Mouse (Mus musculus) left cerebral cortex, postnatal 25 days (tissue): ENCODE data around the gene Adamtsl2. TPM values are rescaled to one million over a fixed set of nuclear protein-coding genes. Genes with fewer than 3 reads are reported as not detected.

ENCODE experiments used
- DNase-seq, 2 experiments: peaks; one replicate each; pipeline ENCODE4 v3.0.0; 2022; ENCODE audit warnings: low spot score in 2 of 2, mixed read lengths in 1 of 2
- intact Hi-C: fragments of 180-260 bp; cut with DNase I; formaldehyde crosslinking; loops from one replicate; pipeline ENCODE4 v1.15.1; 2025
- total RNA-seq, 2 experiments: library from RNA; stranded (reverse); gene quantifications; 2 replicates each; pipeline ENCODE4 v1.2.3; 2021

Adamtsl2 gene
- total RNA-seq, 2 experiments from 2014 or later: 19.5 to 24.7 TPM

DNA sequence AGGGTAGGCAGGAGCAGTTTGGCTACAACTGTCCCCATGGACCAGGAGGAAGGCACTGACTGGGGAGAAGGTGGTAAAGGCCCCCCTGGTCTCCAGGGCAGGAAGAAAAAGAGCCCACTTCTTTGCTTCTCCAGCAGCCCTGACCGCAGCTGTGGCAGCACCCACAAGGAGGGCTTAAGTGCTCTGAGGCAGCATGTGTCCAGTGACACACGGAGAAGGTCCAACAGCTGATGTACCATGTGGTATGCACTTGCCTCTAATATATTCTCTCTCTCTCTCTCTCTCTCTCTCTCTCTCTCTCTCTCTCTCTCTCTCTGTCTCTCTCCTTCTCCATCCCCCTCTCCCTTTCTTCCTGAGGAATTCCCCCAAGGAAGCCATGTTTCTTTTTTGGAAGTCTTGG lies 7.2 kb upstream of the Adamtsl2 start, which contains the start of gene Mymk:
TSS of gene Mymk (minus strand) at position 202 of the 400 bp plus-strand sequence.
- intact Hi-C loops: loop anchor here (10.0 kb wide), 1 partner anchor 163 kb away; no protein-coding TSS in a partner anchor
- DNase-seq: no peak

GRCm38 (mm10) chr2:27073407-27073806 lies 5.8 kb upstream of the Adamtsl2 start:
- no peak for DNase-seq
- intact Hi-C loops: loop anchor here (10.0 kb wide), 1 partner anchor 161 kb away; no protein-coding TSS in a partner anchor

- DNase-seq: no peak
- intact Hi-C loops: loop anchor here (5.0 to 10.0 kb wide), 2 partner anchors 47 to 160 kb away; no protein-coding TSS in a partner anchor
Measured at GRCm38 (mm10) chr2:27074804-27075203, 4.4 kb upstream of the Adamtsl2 start.

DNA sequence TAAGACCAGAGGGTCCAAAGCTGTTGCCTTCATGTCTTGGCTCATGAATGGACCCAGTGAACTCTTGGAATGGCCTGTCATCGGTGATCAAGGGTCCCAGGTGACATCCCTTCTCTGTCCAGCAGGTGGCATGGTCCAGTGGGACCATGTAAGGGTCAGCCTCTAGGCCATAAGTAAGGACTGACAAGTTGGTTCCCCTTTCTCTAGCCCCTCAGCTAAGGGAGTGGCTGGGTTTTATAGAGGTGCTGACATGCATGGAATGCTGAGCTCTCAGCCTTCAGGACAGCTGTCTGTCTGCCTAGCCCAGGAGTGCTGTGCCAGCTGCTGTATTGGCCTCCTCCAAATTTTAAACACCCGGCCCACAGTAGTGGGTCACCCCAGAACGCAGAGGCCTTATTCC lies 3.7 kb upstream of the Adamtsl2 start:
- intact Hi-C loops: loop anchor here (5.0 to 10.0 kb wide), 2 partner anchors 47 to 159 kb away; no protein-coding TSS in a partner anchor
- peak in 1 of 2 experiments; percentile 29 for DNase-seq

DNA sequence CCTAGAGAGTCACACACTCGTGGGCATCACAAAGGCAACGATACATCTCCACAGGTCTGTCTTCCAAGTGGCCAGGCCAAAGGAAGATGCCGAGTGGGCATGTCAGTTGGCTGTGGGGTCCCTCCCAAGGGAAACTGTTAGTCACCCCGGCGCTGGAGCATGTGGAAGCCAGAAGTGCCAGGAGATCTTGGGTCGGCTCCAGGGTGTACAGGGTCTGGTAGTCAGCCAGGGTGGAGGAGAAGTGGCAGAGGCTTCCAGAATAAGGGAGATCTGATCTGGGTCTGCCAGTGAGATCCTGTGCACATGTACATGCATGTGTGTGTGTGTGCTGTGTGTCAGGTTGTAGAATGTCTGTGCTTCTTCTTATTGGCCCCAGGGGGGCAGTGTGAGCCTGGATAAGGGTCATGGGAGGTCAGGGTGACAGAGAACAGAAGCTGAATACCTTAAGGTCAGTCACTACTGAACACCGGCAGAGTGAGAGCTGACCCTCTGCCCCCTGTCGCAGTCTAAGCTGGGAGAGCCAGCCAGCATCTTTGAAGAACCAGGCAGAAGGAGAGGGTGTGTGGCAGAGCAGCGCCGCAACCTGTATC lies 1.4 kb upstream of the Adamtsl2 start:
- DNase-seq: no peak
- intact Hi-C loops: loop anchor here (5.0 to 10.0 kb wide), 2 partner anchors 45 to 157 kb away; no protein-coding TSS in a partner anchor

DNA sequence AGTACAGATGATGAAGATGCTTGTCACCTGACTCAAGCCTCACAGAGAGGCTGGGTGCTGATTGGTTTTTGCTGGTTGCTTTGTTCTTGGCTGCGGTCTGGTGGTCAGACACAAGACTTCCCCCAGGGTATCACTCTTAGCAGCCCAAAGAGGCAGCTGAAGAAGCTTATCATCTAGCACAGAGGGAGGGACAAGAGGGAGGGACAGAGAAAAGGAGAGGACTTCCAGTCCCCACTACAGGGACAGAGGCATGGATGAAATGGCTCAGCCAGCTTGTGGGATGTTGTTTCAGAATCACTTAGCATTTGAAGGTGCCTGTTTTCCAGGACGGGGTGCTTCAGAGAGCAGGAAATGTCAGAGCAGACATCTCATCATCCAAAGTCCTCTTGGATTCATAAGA lies 867 bp upstream of the Adamtsl2 start:
- intact Hi-C loops: loop anchor here (5.0 to 10.0 kb wide), 2 partner anchors 44 to 156 kb away; no protein-coding TSS in a partner anchor
- no peak for DNase-seq

DNA sequence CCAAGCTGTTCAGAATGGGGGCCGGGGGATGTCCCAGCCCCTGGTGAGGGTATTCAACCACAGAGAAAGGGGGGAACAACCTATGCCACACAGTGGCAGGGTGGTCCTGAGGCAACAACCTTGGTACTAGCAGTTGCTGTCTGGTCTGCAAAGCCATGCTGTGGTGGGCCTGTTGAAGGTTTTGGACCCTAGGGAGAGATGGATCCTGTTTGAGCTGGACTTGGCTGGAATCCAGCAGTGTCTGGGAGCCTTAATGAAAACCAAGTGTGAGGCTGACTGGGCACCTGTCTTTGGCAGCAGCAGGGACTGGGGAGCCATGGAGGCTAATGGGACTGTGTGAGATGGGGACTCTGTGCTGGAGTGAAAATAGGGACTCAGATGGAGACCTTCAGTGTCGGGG lies 470 bp downstream of the Adamtsl2 start:
- no peak for DNase-seq
- intact Hi-C loops: loop anchor here (5.0 to 10.0 kb wide), 2 partner anchors 43 to 155 kb away; no protein-coding TSS in a partner anchor

GRCm38 (mm10) chr2:27083761-27084475 lies 4.7 kb downstream of the Adamtsl2 start:
- no peak for DNase-seq
- intact Hi-C loops: no loop called here

- intact Hi-C loops: no loop called here
- peak in 1 of 2 experiments; percentile 18 for DNase-seq
Measured at GRCm38 (mm10) chr2:27084963-27085362, 5.8 kb downstream of the Adamtsl2 start.

DNA sequence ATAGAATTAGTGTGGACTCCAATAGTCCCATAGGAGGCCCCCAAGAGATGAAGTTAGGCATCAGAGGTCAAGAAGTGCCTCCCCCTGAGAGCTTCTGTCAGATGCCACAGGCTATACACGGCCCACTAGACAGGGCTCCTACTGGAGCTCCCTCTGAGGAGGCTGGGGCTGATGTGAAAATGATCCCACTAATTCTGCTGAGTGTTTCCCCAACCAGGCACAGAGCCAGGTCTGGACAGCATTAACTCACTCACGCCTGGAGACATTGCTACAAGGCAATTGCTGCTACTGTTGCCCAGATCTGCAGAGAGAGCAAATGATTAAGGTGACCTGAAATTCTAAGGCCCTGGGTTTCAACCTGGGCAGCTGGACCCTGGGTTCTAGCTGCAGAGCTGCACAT lies 6.6 kb downstream of the Adamtsl2 start:
- DNase-seq: no peak
- intact Hi-C loops: no loop called here

- intact Hi-C loops: no loop called here
- no peak for DNase-seq
Measured at GRCm38 (mm10) chr2:27086483-27087010, 7.4 kb downstream of the Adamtsl2 start.

- DNase-seq: no peak
- intact Hi-C loops: no loop called here
Measured at GRCm38 (mm10) chr2:27087581-27087980, 8.4 kb downstream of the Adamtsl2 start.

GRCm38 (mm10) chr2:27088071-27088644 lies 9.0 kb downstream of the Adamtsl2 start:
- intact Hi-C loops: no loop called here
- DNase-seq: no peak

GRCm38 (mm10) chr2:27088700-27089099 lies 9.5 kb downstream of the Adamtsl2 start:
- intact Hi-C loops: no loop called here
- DNase-seq: no peak

GRCm38 (mm10) chr2:27089238-27089637 lies 10.1 kb downstream of the Adamtsl2 start:
- no peak for DNase-seq
- intact Hi-C loops: no loop called here

DNA sequence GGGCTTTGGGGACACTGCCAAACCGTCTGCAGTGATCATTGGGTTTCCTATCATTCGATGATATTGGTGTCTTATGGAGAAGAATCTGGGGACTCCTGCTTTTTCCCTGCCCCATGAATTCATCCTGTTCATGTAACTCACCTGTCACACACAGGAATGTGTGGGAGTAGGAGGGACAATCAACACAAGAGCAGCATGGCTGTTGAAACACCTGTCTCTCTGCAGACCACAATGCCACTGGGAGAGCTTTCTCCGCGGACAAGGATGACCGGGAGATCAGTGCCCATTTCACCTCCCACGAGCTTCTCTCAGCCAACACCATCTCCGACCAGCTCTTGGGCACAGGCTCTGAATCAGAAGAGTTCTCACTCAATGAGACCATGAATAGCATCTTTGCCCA lies 16.0 kb downstream of the Adamtsl2 start:
- intact Hi-C loops: no loop called here
- no peak for DNase-seq

GRCm38 (mm10) chr2:27096341-27096981 lies 17.3 kb downstream of the Adamtsl2 start:
- intact Hi-C loops: loop anchor here (1.0 kb wide), 1 partner anchor 130 kb away; no protein-coding TSS in a partner anchor
- DNase-seq: peak; percentile 75 to 95

GRCm38 (mm10) chr2:27097241-27097656 lies 18.1 kb downstream of the Adamtsl2 start:
- peak in 1 of 2 experiments; percentile 66 for DNase-seq
- intact Hi-C loops: loop anchor here (1.0 kb wide), 1 partner anchor 68 kb away; the partner anchor contains the start of gene Dbh

- intact Hi-C loops: loop anchor here (1.0 kb wide), 1 partner anchor 68 kb away; the partner anchor contains the start of gene Dbh
- peak in 1 of 2 experiments; percentile 58 for DNase-seq
Measured at GRCm38 (mm10) chr2:27097776-27098175, 18.6 kb downstream of the Adamtsl2 start.
